Mouse (Mus musculus): ENCODE measurements at regions not wholly inside any gene's neighbourhood (a gene's known extent, or its start where the extent isn't known, plus 50 kb on each side); places are given as distances from the start of the nearest gene placed in this dataset.

- no peak for TF ChIP-seq CTCF (IDR thresholded peaks at IDR 0.05; ENCODE audit: control insufficient read depth, insufficient read depth, insufficient replicate concordance, low read depth, low read length)
- no peak for TF ChIP-seq POLR2A (IDR thresholded peaks at IDR 0.05; ENCODE audit: control insufficient read depth, low read depth, low read length)
These were observed 67.5 kb upstream of the Tcf21 start for GRCm38 (mm10) chr10:22887451-22887850.
